Mouse (Mus musculus) hematopoietic multipotent progenitor cell, adult 10-12 weeks (in vitro differentiated cells): ENCODE data around the gene Slc9a7. TPM values are rescaled to one million over a fixed set of nuclear protein-coding genes. Genes with fewer than 3 reads are reported as not detected.

Experiments used
- polyA plus RNA-seq: library from polyadenylated mRNA; stranded (reverse); fragments of >175 nt; gene quantifications from 2 replicates; pipeline ENCODE4 v1.2.3, GENCODE M21; 2012; ENCODE audit warnings: low replicate concordance

Slc9a7 gene
- 15.9 and 33.7 TPM in 2 replicates for polyA plus RNA-seq

GRCm38 (mm10) chrX:20291282-20292039, at the start of gene Slc9a7:
TSS of gene Slc9a7 (minus strand) at chrX:20291807.

GRCm38 (mm10) chrX:20059381-20059971, 232.1 kb downstream of the Slc9a7 start, which contains the start of gene Chst7:
TSS of gene Chst7 (plus strand) at chrX:20059560.

Other genes with a start within 250 kb of the Slc9a7 start
- 0.99 and 4.3 TPM in 2 replicates for gene Chst7, start 232.2 kb downstream of the Slc9a7 start, polyA plus RNA-seq
- 11.7 and 19.5 TPM in 2 replicates for gene Rp2, start 72.7 kb upstream of the Slc9a7 start, polyA plus RNA-seq
- gene Jade3, start 133.9 kb upstream of the Slc9a7 start, polyA plus RNA-seq = 0.28 and 0.36 TPM in 2 replicates